Mouse (Mus musculus) midbrain, embryonic 10.5 days (tissue): ENCODE results near the gene Tspan31. TPM values are rescaled to one million over a fixed set of nuclear protein-coding genes. Genes with fewer than 3 reads are reported as not detected.

Experiments
- DNase-seq: peaks from one replicate; pipeline ENCODE4 v3.0.0-alpha.2; 2017; ENCODE audit warnings: low spot score
- H3K27ac ChIP-seq: fragments of 300-500 bp; sonication (generic); replicated peaks from 2 replicates; pipeline ENCODE4 v1.5.1; 2016; ENCODE audit warnings: mild to moderate bottlenecking
- H3K27me3 ChIP-seq: fragments of 300-500 bp; sonication (generic); 2 replicates; pipeline ENCODE4 v1.6.1; 2016; ENCODE audit warnings: low read depth, mild to moderate bottlenecking; ENCODE audit not compliant: poor library complexity, severe bottlenecking
- H3K36me3 ChIP-seq: fragments of 300-500 bp; sonication (generic); 2 replicates; pipeline ENCODE4 v1.6.1; 2016; ENCODE audit warnings: mild to moderate bottlenecking, moderate library complexity
- H3K4me1 ChIP-seq: fragments of 300-500 bp; sonication (generic); 2 replicates; pipeline ENCODE4 v1.6.1; 2016
- H3K4me3 ChIP-seq: fragments of 300-500 bp; sonication (generic); 2 replicates; pipeline ENCODE4 v1.5.1; 2016; ENCODE audit warnings: mild to moderate bottlenecking, moderate library complexity
- H3K9me3 ChIP-seq: fragments of 300-500 bp; sonication (generic); replicated peaks from 2 replicates; pipeline ENCODE4 v1.6.1; 2016; ENCODE audit warnings: mild to moderate bottlenecking
- WGBS: fragments of 180-500 bp; shearing (Covaris S2); methylation state at CpG from one replicate; pipeline ENCODE4 v1.1.7; 2016; 5-methylcytosine and 5-hydroxymethylcytosine counted together
- polyA plus RNA-seq: library from polyadenylated mRNA; unstranded; fragments of >200 nt; fragmentation: Nextera tagmentation; extraction: Ambion mirVana; gene quantifications from 2 replicates; pipeline ENCODE4 v1.2.1, GENCODE M21; 2016

Tspan31 gene
- polyA plus RNA-seq, 1 experiment from 2014 or later: 197 TPM

DNA sequence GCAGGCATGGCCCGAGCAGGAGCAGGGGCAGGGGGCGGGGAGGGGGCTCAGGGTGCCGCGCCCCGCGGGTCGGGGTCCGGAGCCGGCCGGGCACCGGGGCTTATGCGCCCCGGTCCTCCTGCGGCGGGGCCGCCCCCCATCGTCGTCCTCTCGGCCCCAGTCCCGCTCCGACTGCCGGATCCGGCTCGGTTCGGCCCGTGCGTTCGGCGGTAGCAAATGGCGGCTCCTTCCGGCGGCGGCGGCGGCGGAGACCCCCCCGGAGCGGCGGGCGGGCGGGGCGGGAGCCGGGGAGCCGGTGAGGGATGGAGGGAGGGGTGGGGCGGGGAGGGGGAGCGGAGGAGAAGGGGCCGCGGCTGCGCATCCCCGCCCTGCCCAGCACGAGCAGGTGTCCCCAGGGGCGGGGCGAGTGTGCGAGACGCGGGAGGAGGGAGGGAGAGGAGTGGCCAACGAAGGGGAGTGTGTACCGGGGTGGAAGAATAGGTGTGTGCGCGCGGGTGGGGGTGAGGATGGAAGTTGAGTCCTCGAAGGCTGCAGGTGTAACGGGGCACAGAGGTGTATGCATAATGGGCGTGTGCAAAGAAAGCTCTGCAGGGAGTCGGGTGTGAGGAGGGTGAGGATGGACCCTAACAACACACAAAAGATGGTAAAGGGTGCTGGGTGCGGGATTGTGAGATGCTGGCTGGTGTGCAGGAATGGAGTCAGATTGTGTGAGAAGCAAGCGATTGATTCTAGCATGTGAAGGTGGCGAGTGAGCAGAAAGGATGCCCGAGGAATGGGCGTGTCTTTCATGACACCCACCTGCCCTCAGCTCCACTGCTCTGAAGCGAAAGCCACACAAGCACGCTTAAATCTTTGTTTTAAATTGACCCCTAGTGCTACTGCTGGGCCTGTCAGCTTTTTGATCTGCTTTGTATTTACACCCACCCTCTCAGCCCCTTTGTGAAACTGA lies 9.8 kb downstream of the Tspan31 start, which contains the start of gene March9:
Gene March9, minus strand, starts transcription at position 217 of the 949 bp plus-strand sequence.
- peak within 1 kb of the TSS; percentile 99 for H3K4me3 ChIP-seq
- peak within 1 kb of the TSS; percentile 97 for H3K27ac ChIP-seq
- peaks cover 65% of the 10 kb centered on the region for H3K4me1 ChIP-seq
- no peaks in the 10 kb centered on the region for H3K9me3 ChIP-seq
- peak; percentile 73 for DNase-seq
- 1% methylated on average over 65 of the region's 72 CpGs for WGBS
- peaks cover 36% of the 10 kb centered on the region for H3K27me3 ChIP-seq
- peaks cover 37% of the 10 kb centered on the region for H3K36me3 ChIP-seq

DNA sequence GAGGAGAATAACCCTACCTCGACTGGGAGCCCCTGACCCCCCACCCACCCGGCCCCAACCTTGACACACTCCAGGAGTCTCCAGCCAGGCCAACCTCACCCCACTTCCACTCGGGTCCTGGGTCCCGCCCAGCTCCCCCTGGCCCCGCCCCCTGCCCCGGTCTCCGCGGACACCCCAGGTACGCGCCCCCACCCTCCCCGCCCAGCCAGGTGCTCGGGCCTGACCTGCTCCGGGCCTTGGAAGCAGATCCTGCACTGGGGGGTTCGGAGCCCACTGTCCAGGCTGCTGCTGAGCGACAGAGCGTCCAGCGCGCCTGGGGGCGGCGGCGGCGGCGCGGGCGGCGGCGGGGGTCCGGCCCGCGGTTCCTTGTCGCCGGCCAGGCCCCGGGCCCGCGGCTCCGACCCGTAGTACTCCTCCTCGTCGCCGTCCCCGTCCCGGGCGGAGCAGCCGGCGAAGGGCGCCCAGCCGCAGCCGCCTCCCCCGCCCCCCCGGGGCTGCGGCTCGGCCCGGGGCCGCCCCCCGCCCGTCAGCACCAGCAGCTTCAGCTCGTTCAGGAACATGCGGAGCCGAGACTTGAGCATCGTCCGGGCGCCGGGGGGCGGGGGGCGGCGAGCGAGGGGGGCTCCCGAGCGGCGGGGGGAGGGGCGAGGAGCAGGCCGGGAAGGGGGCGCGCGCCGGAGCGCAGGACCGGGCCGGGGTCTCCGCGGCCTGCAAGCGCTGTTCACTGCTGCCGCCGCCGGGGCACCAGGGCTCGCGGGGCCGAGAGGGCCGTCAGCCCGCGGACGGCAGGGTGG lies 10.7 kb downstream of the Tspan31 start:
- Histone ChIP-seq H3K27me3 (peaks cover 36% of the 10 kb centered on the region), H3K4me1 (peaks cover 56% of the 10 kb centered on the region), H3K36me3 (peaks cover 37% of the 10 kb centered on the region), H3K4me3 (peak overlapping the region; percentile 99), H3K27ac (peak overlapping the region; percentile 97), H3K9me3 (no peaks in the 10 kb centered on the region)
- DNase-seq: peak; percentile 69
- WGBS: under 1% methylated on average over 87 of the region's 92 CpGs

GRCm38 (mm10) chr10:127058708-127059107 lies 11.4 kb downstream of the Tspan31 start:
- Histone ChIP-seq H3K4me1 (peaks cover 55% of the 10 kb centered on the region), H3K36me3 (peaks cover 42% of the 10 kb centered on the region), H3K9me3 (no peaks in the 10 kb centered on the region), H3K4me3 (peak overlapping the region; percentile 99), H3K27me3 (peaks cover 36% of the 10 kb centered on the region), H3K27ac (peak overlapping the region; percentile 97)
- DNase-seq: no peak
- WGBS: 8% methylated on average over 8 of the region's 8 CpGs

GRCm38 (mm10) chr10:127058161-127058560 lies 11.9 kb downstream of the Tspan31 start:
- under 1% methylated on average over 9 of the region's 9 CpGs for WGBS
- H3K27ac ChIP-seq: peak overlapping the region; percentile 97; the same call in 1 of the 2 replicates
- H3K9me3 ChIP-seq: no peaks in the 10 kb centered on the region
- peaks cover 36% of the 10 kb centered on the region for H3K27me3 ChIP-seq
- H3K4me1 ChIP-seq: peaks cover 55% of the 10 kb centered on the region
- peaks cover 45% of the 10 kb centered on the region for H3K36me3 ChIP-seq
- H3K4me3 ChIP-seq: peak overlapping the region; percentile 99
- peak; percentile 89 for DNase-seq

- no peak for DNase-seq
- Histone ChIP-seq H3K27ac (no peak overlapping the region), H3K9me3 (no peaks in the 10 kb centered on the region), H3K27me3 (peaks cover 43% of the 10 kb centered on the region), H3K4me3 (no peak overlapping the region), H3K4me1 (peaks cover 46% of the 10 kb centered on the region), H3K36me3 (peaks cover 45% of the 10 kb centered on the region)
- WGBS: 90% methylated on average over 20 of the region's 20 CpGs
These were observed 13.6 kb downstream of the Tspan31 start for GRCm38 (mm10) chr10:127056490-127056889.

DNA sequence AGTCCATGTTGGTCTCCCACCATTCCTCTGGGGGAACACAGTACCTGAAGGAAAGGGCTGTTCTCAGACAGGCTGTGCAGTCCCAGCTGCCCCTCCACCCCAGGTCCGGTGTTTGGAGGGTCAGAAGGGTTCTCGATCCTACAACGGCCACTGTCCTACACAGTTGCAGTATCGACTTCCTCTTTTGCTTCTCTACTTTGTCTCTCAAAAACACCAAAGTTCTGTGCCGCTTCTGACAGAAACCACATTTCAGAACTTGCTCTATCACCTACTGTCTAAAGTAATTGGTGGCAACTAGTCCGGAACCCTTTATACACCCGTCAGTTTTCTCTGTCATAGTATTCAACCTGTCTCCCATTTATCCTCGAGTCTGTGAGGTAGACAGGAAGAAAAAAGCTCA lies 14.7 kb downstream of the Tspan31 start:
- no peak for DNase-seq
- no peak overlapping the region for H3K27ac ChIP-seq
- H3K4me3 ChIP-seq: no peak overlapping the region
- H3K27me3 ChIP-seq: peaks cover 43% of the 10 kb centered on the region
- H3K4me1 ChIP-seq: peaks cover 35% of the 10 kb centered on the region
- no peaks in the 10 kb centered on the region for H3K9me3 ChIP-seq
- WGBS: 94% methylated on average over 8 of the region's 8 CpGs
- peaks cover 45% of the 10 kb centered on the region for H3K36me3 ChIP-seq

DNA sequence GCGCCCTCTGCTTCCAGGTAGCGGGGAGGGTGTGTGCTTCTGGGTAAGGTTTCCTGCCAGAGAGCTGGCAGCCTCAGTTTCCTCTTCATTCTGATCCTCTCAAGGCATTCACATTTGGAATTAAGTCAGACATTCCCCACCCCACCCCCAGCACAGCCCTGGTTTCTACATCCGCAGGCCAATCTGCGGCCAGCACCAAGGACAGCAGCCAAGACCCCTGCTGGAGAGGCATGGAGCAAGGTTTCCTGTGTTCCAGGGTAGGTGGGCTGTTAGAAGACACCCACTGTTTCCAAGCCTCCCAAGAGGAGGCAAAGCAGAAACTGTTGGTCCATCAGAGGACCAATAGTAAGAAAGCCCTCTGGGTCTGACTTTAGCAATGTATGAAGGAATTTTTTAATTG lies 15.4 kb downstream of the Tspan31 start:
- peaks cover 31% of the 10 kb centered on the region for H3K4me1 ChIP-seq
- peaks cover 48% of the 10 kb centered on the region for H3K27me3 ChIP-seq
- H3K36me3 ChIP-seq: peaks cover 45% of the 10 kb centered on the region
- H3K9me3 ChIP-seq: no peaks in the 10 kb centered on the region
- H3K4me3 ChIP-seq: no peak overlapping the region
- no peak for DNase-seq
- no peak overlapping the region for H3K27ac ChIP-seq
- 75% methylated on average over 4 of the region's 4 CpGs for WGBS

GRCm38 (mm10) chr10:127050119-127050474 lies 20.0 kb downstream of the Tspan31 start:
- DNase-seq: no peak
- WGBS: 17% methylated on average over 10 of the region's 10 CpGs
- H3K36me3 ChIP-seq: peaks cover 27% of the 10 kb centered on the region
- H3K27ac ChIP-seq: no peak overlapping the region
- peaks cover 60% of the 10 kb centered on the region for H3K27me3 ChIP-seq
- H3K9me3 ChIP-seq: no peaks in the 10 kb centered on the region
- H3K4me3 ChIP-seq: peak overlapping the region; percentile 34; the same call in 1 of the 2 replicates
- H3K4me1 ChIP-seq: peaks cover 18% of the 10 kb centered on the region

DNA sequence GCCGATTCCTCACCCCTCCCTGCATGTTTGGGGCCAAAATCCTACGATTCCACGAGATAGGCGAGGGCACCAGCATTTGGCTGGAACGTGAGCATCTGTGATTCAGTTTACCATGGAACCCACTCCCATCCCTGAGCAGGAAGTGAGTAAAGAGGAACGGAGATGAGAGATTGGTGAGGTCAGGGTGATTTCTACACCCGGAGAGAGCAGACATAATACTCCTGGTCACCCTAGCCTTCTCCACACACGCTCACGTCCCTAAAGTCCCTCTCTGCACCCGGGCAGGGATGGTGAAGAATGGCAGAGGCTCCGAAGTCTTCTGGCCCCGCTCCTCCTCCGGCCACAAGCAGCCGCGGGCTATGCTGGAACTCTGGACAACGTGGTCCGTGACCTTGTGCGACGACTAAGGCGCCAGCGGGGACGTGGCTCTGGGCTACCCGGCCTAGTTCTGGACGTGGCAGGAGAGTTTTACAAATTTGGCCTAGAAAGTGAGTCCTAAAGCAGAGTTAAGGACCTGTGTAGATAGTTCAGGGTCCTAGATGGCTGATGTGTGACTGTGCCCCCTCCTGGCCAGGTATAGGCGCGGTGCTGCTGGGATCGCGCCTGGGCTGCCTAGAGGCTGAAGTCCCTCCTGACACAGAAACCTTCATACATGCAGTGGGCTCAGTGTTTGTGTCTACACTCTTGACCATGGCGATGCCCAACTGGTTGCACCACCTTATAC lies 20.5 kb downstream of the Tspan31 start:
- Histone ChIP-seq H3K36me3 (peaks cover 27% of the 10 kb centered on the region), H3K9me3 (no peaks in the 10 kb centered on the region), H3K27ac (no peak overlapping the region), H3K4me1 (peaks cover 18% of the 10 kb centered on the region), H3K4me3 (peak overlapping the region; percentile 34), H3K27me3 (peaks cover 60% of the 10 kb centered on the region)
- 3% methylated on average over 29 of the region's 29 CpGs for WGBS
- peak; percentile 37 for DNase-seq

DNA sequence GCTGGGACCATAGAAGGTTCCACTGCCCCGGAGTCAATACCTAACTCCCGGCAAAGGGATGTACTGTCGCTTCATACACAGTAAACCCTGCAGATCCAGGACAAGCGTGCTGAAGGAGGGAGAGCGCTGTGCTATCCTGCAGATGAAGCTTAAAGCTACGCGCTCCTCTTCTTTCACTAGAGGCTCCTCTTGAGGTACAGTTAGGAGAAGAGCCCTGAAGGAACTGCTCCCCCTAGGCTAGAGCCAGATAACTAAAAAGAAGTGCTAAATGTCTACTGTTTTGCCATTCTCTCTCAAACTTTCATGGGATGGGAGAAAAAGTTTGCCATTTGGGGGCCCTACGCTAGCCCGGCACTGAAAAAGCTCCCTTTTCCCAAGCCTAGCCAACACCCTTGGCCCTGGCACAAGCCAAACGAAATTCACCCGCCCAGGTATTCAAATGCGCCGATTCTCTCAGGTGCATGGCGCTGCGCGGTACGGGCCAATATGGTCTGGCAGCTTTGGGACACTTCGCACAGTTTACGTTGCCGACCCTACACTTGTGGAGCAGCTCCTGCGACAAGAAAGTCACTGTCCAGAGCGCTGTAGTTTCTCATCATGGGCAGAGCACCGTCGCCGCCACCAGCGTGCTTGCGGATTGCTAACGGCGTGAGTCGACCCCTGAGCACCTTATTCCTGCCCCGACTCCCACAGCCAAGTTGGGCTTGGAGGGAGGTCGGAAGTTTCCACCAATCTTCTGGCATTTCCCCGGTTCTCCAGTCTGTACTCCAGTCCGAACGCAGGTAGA lies 21.3 kb downstream of the Tspan31 start:
- 6% methylated on average over 35 of the region's 35 CpGs for WGBS
- peak overlapping the region; percentile 34 for H3K4me3 ChIP-seq

GRCm38 (mm10) chr10:127047954-127048353 lies 22.1 kb downstream of the Tspan31 start, which contains the start of gene Cyp27b1:
Gene Cyp27b1, plus strand, starts transcription at chr10:127048250.
- Histone ChIP-seq H3K4me1 (peaks cover 25% of the 10 kb centered on the region), H3K27ac (no peak within 1 kb of the TSS), H3K36me3 (peaks cover 29% of the 10 kb centered on the region), H3K9me3 (no peaks in the 10 kb centered on the region), H3K4me3 (peak within 1 kb of the TSS; percentile 34), H3K27me3 (peaks cover 60% of the 10 kb centered on the region)
- 25% methylated on average over 5 of the region's 5 CpGs for WGBS
- DNase-seq: no peak

More for the DNA sequence above, 21.3 kb downstream of the Tspan31 start:
- DNase-seq: peak; percentile 30
- peaks cover 60% of the 10 kb centered on the region for H3K27me3 ChIP-seq
- H3K36me3 ChIP-seq: peaks cover 26% of the 10 kb centered on the region
- peaks cover 18% of the 10 kb centered on the region for H3K4me1 ChIP-seq
- no peak overlapping the region for H3K27ac ChIP-seq
- no peaks in the 10 kb centered on the region for H3K9me3 ChIP-seq
